ENCODE assay signal across 9 mouse cellular contexts in genomic region chr15:84995967-84996366, GRCm38 (mm10). TPM values are rescaled to one million over a fixed set of nuclear protein-coding genes. Genes with fewer than 3 reads are reported as not detected.
DNase-seq lines count a peak whose midpoint lies in the region; ATAC-seq and TF ChIP-seq lines count a peak whose summit lies in the region.
"Had no signal": no experiment of that assay in that cellular context is flagged by ENCODE, and none has a peak within 500 bp of the region (broad histone marks: within the 10 kb centered on the region; RNA-seq: fewer than 3 reads in every experiment).

No protein-coding gene starts in this region.

- no peak overlapping the region for H3K27ac ChIP-seq in forebrain, embryonic 11.5 days (ENCODE audit: low read depth, low read length)
- no peak overlapping the region for H3K27ac ChIP-seq in forebrain, embryonic 16.5 days (ENCODE audit: low read length)
- no peak overlapping the region for H3K27ac ChIP-seq in testis, adult 2 months (ENCODE audit: control insufficient read depth, insufficient read depth, low read depth, low read length)

- no peak overlapping the region for H3K9ac ChIP-seq in forebrain, embryonic 11.5 days (ENCODE audit: low read length)
- H3K9ac ChIP-seq in forebrain, embryonic 16.5 days (replicated peaks; ENCODE audit: low read depth, low read length): no peak overlapping the region

- peak; percentile 68; the same call in 1 of the 2 replicates for TF ChIP-seq CTCF in testis, adult 2 months (IDR thresholded peaks at IDR 0.05; ENCODE audit: control insufficient read depth, insufficient read depth, insufficient replicate concordance, low read depth, low read length)

- no peaks in the 10 kb centered on the region for H3K9me3 ChIP-seq in forebrain, embryonic 11.5 days (ENCODE audit: control insufficient read depth, low read length)
- H3K9me3 ChIP-seq in forebrain, embryonic 16.5 days (ENCODE audit: control insufficient read depth, low read length): 0 out of 2 replicates have a peak, but pooled peaks cover 2% of the 10 kb centered on the region

- TF ChIP-seq POLR2A in testis, adult 2 months (IDR thresholded peaks at IDR 0.05; ENCODE audit: control insufficient read depth, low read depth, low read length): no peak

- no peak overlapping the region for H3K4me2 ChIP-seq in forebrain, embryonic 11.5 days (ENCODE audit: low read depth, low read length, severe bottlenecking)
- H3K4me2 ChIP-seq in forebrain, embryonic 16.5 days (ENCODE audit: low read length): no peak overlapping the region

- H3K36me3 ChIP-seq in forebrain, embryonic 11.5 days (ENCODE audit: control insufficient read depth, insufficient read depth, low read length): no peaks in the 10 kb centered on the region
- H3K36me3 ChIP-seq in forebrain, embryonic 16.5 days (ENCODE audit: control insufficient read depth, insufficient read depth): no peaks in the 10 kb centered on the region
- no peaks in the 10 kb centered on the region for H3K36me3 ChIP-seq in testis, adult 2 months (ENCODE audit: control insufficient read depth, insufficient read depth, low read length)

- H3K27me3 ChIP-seq in forebrain, embryonic 11.5 days (ENCODE audit: control insufficient read depth, insufficient read depth, low read length): no peaks in the 10 kb centered on the region
- H3K27me3 ChIP-seq in forebrain, embryonic 16.5 days (replicated peaks; ENCODE audit: control insufficient read depth, insufficient read depth, low read length): no peaks in the 10 kb centered on the region
- no peaks in the 10 kb centered on the region for H3K27me3 ChIP-seq in testis, adult 2 months (ENCODE audit: control insufficient read depth, insufficient read depth, low read length)

- H3K4me1 ChIP-seq in forebrain, embryonic 11.5 days (replicated peaks; ENCODE audit: control insufficient read depth, insufficient read depth, low read length): no peaks in the 10 kb centered on the region
- no peaks in the 10 kb centered on the region for H3K4me1 ChIP-seq in forebrain, embryonic 16.5 days (replicated peaks; ENCODE audit: control insufficient read depth, insufficient read depth, low read length)
- peaks cover 10% of the 10 kb centered on the region for H3K4me1 ChIP-seq in testis, adult 2 months (ENCODE audit: control insufficient read depth, insufficient read depth, low read length)

- no peak overlapping the region for H3K4me3 ChIP-seq in forebrain, embryonic 11.5 days (ENCODE audit: low read depth, low read length)
- no peak overlapping the region for H3K4me3 ChIP-seq in forebrain, embryonic 16.5 days (replicated peaks; ENCODE audit: low read length)
- H3K4me3 ChIP-seq in testis, adult 2 months (ENCODE audit: control insufficient read depth, low read depth, low read length): no peak overlapping the region
- H3K4me3 ChIP-seq: megakaryocyte, embryonic 14.5 days had no signal

- 15% methylated on average over 1 of the region's 1 CpGs for WGBS in forebrain, embryonic 11.5 days
- 9% methylated on average over 1 of the region's 1 CpGs for WGBS in forebrain, embryonic 16.5 days

- ATAC-seq in forebrain, embryonic 11.5 days (replicated peaks; ENCODE audit: low FRiP score): no peak
- ATAC-seq in forebrain, embryonic 16.5 days: no peak

- DNase-seq in forebrain, embryonic 11.5 days (ENCODE audit: low spot score): peak; percentile 75
- no peak for DNase-seq in testis, postnatal 14 days (ENCODE audit: low spot score)
- DNase-seq in cerebellum, postnatal 4 days (ENCODE audit: low spot score in 2 of 2): peak; percentile 43 to 67
- peak; percentile 75 for DNase-seq in induced T-regulatory cell, adult 2 months (ENCODE audit: low read depth)
- peak; percentile 70 to 81 for DNase-seq in lung, postnatal 4 days
- peak; percentile 81 for DNase-seq in thymus, postnatal 4 days

RNA-seq across cellular contexts. Expression of gene 5031439G07Rik, which starts 7.6 kb away (rescaled TPM):
- 16.2 and 28.6 TPM in 2 replicates for polyA plus RNA-seq in forebrain, embryonic 11.5 days (2014; fragmentation: Nextera tagmentation; extraction: Ambion mirVana)
- polyA plus RNA-seq in forebrain, embryonic 16.5 days (2015; fragmentation: Nextera tagmentation; extraction: Ambion mirVana): 24.2 and 24.8 TPM in 2 replicates
- 29.2 and 36.8 TPM in 2 replicates for polyA plus RNA-seq in testis, adult 2 months (2012; rRNA removed)

RNA-seq across cellular contexts. Expression of gene Upk3a, which starts 21.0 kb away (rescaled TPM):
- polyA plus RNA-seq in forebrain, embryonic 11.5 days (2014; fragmentation: Nextera tagmentation; extraction: Ambion mirVana): not detected in 2 replicates
- 0.83 and 1.1 TPM in 2 replicates for polyA plus RNA-seq in forebrain, embryonic 16.5 days (2015; fragmentation: Nextera tagmentation; extraction: Ambion mirVana)
- polyA plus RNA-seq in testis, adult 2 months (2012; rRNA removed): 1.1 and 1.2 TPM in 2 replicates

RNA-seq across cellular contexts. Expression of gene Fam118a, which starts 32.8 kb away (rescaled TPM):
- polyA plus RNA-seq in forebrain, embryonic 11.5 days (2014; fragmentation: Nextera tagmentation; extraction: Ambion mirVana): 25.3 and 27.4 TPM in 2 replicates
- polyA plus RNA-seq in forebrain, embryonic 16.5 days (2015; fragmentation: Nextera tagmentation; extraction: Ambion mirVana): 35.3 and 38.9 TPM in 2 replicates
- polyA plus RNA-seq in testis, adult 2 months (2012; rRNA removed): 54.2 and 55.9 TPM in 2 replicates
